Mouse (Mus musculus) brain, adult 2 months (tissue): Measurements from ENCODE around the gene Fndc3b.

Experiments
- DNase-seq: peaks from one replicate; pipeline ENCODE4 v3.0.0; 2011; ENCODE audit warnings: low read depth, low spot score

Gene Fndc3b

DNA sequence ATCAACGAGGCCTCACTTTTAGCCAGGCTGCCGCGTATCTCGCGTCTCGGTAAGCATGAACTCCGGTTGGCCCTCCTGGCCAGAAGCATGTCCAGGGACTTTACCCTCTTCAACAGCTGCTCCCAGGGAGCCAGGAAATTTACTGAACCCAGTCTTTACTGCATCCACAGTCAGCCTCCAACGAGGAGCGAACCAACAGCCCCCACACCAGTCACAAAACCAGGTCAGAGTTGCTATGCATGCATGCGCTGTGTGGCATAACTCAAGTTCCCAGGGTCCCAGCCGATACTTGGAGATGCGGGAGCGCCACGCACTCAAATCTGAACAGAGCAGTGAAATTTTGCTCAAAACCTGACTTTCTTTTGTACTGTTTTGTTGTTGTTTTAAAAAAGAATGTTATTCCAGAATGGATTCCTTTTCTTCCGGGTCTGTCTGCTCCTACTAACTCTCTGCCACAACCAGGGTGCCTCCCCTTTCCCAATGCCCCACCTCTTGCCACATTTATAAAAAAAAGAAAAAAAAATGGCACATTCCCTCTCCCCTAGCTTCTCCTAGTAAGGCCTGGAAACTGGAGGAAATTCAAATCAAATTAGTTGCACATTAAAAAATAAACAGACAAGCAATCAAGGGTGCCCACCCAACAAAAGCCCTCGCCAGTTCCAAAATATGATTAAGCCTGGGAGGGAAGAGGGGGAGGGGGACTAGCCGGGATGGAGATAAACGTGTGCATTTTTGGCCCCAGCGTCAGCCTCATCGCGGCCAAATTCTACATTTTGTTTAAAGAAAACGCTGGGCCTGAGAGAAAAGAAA, 1.8 kb downstream of the Fndc3b start:
- no peak for DNase-seq

DNA sequence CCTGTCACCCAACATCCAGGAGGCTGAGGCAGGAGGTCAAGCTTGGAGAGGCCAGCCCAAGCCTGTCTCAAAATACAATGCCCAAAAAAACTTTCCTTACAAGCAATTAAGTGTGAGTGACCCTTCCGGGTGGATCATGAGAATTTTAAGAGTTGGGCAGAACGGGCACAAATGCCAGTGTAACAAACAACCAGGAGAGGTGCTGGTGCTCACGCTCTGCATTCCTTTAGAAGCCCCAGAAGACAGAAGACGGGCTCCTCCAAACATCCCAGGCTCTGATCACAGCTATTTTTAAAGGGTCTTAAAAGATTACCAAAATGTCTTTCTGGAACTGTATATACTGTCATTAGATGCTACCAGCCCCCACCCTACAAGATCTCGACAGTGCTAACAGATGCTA, 2.5 kb downstream of the Fndc3b start:
- DNase-seq: no peak

DNA sequence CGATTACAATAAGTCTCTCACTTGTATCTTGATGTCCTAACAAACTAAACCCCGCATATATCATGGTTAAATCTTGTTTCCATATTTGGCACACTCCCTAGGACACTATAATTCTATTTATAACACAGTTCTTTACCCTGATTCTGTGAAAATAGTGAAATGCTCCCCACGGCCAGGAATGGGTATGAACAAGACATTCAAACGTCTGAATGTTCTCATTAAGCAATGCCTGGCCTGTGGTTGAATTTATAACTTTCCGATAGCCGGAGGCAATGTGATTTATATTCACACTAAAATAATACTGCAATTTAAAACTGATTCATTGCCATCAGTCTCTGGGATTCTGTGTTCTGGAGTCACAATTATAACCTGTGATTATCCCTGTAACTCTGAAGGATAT, 5.3 kb downstream of the Fndc3b start:
- DNase-seq: no peak

- no peak for DNase-seq
These were observed 6.1 kb downstream of the Fndc3b start for GRCm38 (mm10) chr3:27705056-27705455.

GRCm38 (mm10) chr3:27704641-27705040, 6.5 kb downstream of the Fndc3b start:
- DNase-seq: no peak

DNA sequence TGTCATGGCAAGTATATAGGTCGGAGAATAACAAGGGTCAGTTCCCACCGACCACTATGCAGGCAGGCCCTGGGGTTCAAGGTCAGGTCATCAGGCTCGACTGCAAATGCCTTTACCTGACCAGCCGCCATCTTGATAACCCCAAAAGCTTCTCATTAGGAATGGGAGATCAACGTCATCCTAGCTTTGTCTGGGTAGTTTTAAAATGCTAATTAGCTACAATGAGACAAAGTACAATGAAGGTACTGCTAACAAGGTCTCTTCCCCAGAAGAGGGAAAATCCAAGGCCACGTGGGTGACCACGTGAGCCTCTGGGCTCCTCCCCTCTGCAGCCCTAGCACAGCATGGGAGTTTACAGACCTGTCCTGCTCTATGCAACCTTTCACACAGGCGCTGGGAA, 7.6 kb downstream of the Fndc3b start:
- no peak for DNase-seq

DNA sequence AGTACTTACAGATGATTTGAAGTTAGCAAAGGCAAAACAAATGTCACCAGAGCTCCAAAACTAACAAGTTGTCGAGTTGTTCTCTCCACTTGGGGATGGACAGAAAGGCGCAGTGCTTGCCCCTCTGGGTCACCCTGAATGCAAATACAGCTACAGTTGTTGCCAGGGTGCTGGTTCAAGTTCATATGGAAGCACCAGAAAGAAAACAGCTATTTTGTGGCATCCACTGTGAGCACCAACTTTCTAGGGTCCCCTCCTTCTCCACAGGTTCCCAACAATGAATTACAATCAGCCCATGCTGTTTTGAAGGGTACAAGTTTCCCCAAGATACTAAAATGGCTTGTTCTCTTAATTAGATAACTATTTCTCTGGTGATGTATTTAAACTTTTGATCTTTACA, 8.0 kb downstream of the Fndc3b start:
- DNase-seq: no peak

GRCm38 (mm10) chr3:27698671-27699070, 12.4 kb downstream of the Fndc3b start:
- DNase-seq: peak; percentile 89

GRCm38 (mm10) chr3:27696449-27696797, 14.7 kb downstream of the Fndc3b start:
- DNase-seq: peak; percentile 70

DNA sequence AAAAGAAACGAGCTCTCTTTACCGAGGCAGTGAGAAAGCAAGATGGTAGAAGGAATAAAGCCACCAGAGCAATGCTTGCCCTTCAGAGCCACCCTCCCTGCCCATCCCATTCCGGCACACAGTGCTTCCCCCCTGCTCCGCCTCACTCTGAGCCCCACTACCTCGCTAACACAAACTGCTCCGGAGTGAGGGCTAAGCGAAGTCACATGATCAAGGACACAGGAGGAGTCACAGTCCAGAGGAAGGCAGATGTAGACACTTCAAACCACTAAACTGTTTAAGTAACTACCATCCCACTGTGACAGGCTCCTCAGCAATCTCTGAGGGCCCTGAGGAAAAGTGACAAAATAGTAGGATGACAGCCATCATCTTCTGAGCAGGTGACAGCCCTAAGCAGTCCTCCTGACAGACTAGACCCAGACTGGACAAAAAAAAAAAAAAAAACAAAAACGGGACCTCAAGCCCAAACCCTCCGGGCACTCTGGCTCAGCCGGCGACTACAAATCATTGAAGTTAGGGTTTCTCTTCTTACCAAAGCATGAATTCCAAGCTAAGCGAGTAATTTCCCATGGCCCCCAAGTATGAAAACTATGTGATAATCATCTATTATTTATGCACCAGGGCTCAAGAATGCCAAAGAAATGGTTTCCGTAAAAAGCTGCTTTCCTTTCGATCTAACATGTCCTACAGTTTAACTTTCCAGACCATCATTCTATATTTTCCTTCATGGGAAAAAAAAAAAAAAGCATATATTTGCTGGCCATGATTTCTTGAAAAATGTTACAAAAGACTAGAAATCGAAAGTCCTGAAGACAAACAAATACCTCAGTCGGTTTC, 15.3 kb downstream of the Fndc3b start:
- no peak for DNase-seq

DNA sequence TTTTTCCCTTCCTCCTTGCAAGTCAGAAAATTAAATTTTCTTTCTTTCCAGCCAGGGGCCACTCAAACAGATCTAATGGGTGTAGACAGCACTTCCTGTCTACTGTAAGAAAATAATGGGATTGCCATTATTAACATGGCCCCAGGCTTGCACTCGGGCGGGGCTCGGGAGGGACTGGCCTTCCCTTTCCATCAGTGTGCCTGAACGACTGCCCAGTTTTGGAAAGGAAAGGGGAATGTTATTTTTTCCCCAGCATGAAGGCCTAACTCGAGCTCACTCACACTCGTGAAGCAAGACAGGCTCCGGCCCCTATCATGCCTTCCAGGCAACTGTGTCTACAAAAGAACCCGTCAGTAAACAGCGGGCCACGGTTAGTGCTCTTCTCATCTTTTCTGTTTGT, 16.5 kb downstream of the Fndc3b start:
- DNase-seq: no peak

GRCm38 (mm10) chr3:27694111-27694510, 17.0 kb downstream of the Fndc3b start:
- DNase-seq: no peak

- no peak for DNase-seq
These were observed 19.5 kb downstream of the Fndc3b start for GRCm38 (mm10) chr3:27691486-27692160.

GRCm38 (mm10) chr3:27690030-27690429, 21.1 kb downstream of the Fndc3b start:
- peak; percentile 67 for DNase-seq

DNA sequence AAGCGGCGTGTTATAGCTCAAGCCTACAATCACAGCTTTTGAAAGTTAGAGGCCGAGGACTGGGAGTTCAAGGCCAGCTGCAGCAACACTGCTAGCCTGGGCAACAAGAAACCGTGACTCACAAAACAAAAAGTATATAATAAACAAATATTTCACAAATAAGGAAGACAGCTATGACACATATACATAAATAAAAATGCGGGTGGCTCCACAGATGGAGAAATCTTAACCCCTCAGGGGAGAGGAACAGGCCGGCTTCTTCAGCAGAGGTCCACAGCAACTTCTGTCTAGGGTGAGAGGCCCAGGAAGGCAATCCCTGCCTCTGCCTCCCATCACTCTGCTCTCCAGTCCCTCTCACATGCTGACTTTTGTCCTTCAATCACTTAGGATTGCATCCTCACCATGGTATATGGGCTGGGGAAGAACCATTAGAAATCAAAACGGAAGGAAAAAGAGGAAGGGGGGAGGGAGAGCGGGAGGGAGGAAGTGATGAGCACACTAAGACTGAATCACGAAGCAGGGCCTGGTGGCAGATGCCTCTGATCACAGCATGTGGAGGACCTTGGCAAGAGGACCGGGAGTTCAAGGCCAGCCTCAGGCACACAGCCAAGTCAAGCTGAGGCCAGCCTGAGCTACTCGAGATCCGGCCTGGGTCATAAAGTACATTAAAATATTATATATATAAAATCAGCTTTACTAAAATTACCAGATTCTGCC, 21.8 kb downstream of the Fndc3b start:
- DNase-seq: peak; percentile 92

- DNase-seq: peak; percentile 41
These were observed 24.2 kb downstream of the Fndc3b start for GRCm38 (mm10) chr3:27686732-27687491.

- no peak for DNase-seq
These were observed 25.4 kb downstream of the Fndc3b start for GRCm38 (mm10) chr3:27685650-27686208.

DNA sequence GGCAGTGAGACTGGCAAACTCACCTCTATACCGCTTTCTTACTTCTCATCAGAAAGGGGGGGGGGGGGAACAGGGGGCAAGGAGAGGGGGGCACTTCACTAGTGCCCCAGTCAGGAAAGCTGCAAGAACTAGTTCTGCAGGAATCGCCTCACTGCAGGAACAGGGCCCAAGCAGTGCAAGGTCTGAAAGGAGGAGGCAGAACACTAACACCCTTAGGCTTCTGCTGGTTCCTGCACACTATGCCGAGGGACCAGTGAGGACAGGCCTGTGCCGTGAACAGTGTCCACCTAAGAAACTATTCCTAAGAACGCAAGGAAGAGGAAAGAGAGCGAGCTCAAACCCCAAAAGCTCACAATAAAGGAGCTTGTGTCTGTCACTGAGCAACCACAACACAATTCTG, 26.0 kb downstream of the Fndc3b start:
- no peak for DNase-seq

DNA sequence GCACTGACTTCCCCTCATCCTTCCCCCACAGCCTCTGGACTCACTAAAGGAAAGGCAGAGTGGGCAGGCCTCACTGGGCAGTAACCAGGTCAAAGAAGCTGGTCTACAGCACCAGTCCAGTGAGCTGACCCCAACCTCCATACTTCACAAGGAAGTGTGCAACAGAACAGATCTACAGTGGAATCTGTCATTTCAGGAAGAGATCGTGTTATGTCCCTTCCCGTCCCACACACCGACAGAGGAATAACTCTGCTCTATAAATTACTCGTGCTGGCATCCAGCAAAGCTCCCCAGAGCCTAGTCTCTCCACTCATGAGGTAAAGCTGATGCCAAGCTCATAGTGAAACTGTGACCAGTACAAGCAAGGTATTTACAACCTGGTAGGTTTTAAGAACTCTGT, 27.7 kb downstream of the Fndc3b start:
- DNase-seq: peak; percentile 28

DNA sequence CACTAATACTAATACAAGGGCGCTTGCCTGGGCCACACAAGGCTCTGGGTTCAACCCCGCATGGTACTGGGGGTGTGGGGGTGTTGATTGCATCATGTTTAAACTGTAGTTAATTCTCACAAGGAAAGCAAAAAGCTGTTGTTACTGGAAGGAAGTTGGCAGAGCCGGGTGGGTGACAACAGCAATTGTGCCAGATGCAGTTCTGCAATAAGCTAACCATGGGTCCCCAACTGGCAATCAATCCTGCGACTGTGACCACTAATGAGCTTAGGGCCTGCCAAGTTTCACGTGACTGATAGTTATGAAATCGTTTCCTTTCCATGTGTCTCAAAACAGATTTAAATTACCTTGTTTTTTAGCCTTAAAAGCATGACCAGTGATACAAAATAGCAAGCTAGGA, 33.5 kb downstream of the Fndc3b start:
- DNase-seq: no peak

DNA sequence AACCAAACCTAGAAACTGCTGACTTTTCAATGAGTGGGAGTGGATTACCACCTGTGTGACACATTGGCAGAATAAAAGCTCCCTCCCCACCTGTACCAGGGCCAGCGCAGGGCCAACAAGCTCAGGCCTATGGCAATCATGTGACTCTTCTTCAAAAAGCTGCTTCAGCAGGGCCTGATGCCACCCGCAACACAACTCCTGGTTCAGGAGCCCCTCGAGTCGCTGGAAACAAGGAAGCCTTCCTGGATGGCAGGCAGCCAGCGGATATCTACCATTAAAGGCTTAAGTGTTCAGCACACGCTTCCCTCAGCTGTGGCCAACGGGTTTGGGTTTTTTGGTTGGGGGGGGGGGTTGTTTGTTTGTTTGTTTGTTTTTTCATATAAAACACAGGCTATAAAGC, 37.4 kb downstream of the Fndc3b start:
- no peak for DNase-seq
